In genomic region chr12:25300804-25301390, GRCm38 (mm10) we compare ENCODE assay signal across 15 mouse cellular contexts.
A peak's percentile ranks its signal among the peaks of the same experiment; 100 is the strongest.
DNase-seq lines count a peak whose midpoint lies in the region; ATAC-seq and TF ChIP-seq lines count a peak whose summit lies in the region.
"Had no signal": no experiment of that assay in that cellular context is flagged by ENCODE, and none has a peak within 500 bp of the region (broad histone marks: within the 10 kb centered on the region; RNA-seq: fewer than 3 reads in every experiment).

No protein-coding gene starts in this region.

- H3K4me1 ChIP-seq in kidney, embryonic 16.5 days (ENCODE audit: insufficient read depth, low read length): peaks cover 49% of the 10 kb centered on the region
- peaks cover 22% of the 10 kb centered on the region for H3K4me1 ChIP-seq in liver, postnatal 0 days (ENCODE audit: insufficient read depth)
- no peaks in the 10 kb centered on the region for H3K4me1 ChIP-seq in hindbrain, embryonic 11.5 days (replicated peaks; ENCODE audit: control insufficient read depth, insufficient read depth, low read length)
- H3K4me1 ChIP-seq: embryonic facial prominence, embryonic 12.5 days had no signal

- TF ChIP-seq EP300 in liver, postnatal 0 days (IDR thresholded peaks at IDR 0.05; ENCODE audit: low read depth): 0 out of 2 replicates have a peak, but pooled peaks have one; percentile 15

- no peak overlapping the region for H3K4me2 ChIP-seq in kidney, embryonic 16.5 days (replicated peaks; ENCODE audit: low read depth, low read length)
- H3K4me2 ChIP-seq in liver, postnatal 0 days (ENCODE audit: low read depth, low read length): no peak overlapping the region
- no peak overlapping the region for H3K4me2 ChIP-seq in hindbrain, embryonic 11.5 days (replicated peaks; ENCODE audit: low read depth, low read length)
- H3K4me2 ChIP-seq: embryonic facial prominence, embryonic 12.5 days; forebrain, embryonic 12.5 days; liver, embryonic 15.5 days; neural tube, embryonic 12.5 days had no signal

- TF ChIP-seq CTCF in liver, postnatal 0 days (IDR thresholded peaks at IDR 0.05; ENCODE audit: low read depth): no peak

- H3K36me3 ChIP-seq in kidney, embryonic 16.5 days (ENCODE audit: insufficient read depth, low read length): no peaks in the 10 kb centered on the region
- H3K36me3 ChIP-seq in liver, postnatal 0 days (replicated peaks; ENCODE audit: insufficient read depth, low read length): no peaks in the 10 kb centered on the region
- H3K36me3 ChIP-seq in hindbrain, embryonic 11.5 days (ENCODE audit: control insufficient read depth, insufficient read depth, low read length): no peaks in the 10 kb centered on the region
- H3K36me3 ChIP-seq: embryonic facial prominence, embryonic 12.5 days; forebrain, embryonic 12.5 days; liver, embryonic 15.5 days; neural tube, embryonic 12.5 days had no signal

- no peaks in the 10 kb centered on the region for H3K9me3 ChIP-seq in kidney, embryonic 16.5 days (ENCODE audit: low read length)
- no peaks in the 10 kb centered on the region for H3K9me3 ChIP-seq in liver, postnatal 0 days (ENCODE audit: low read length)
- H3K9me3 ChIP-seq in hindbrain, embryonic 11.5 days (ENCODE audit: control insufficient read depth, low read length): no peaks in the 10 kb centered on the region
- H3K9me3 ChIP-seq: embryonic facial prominence, embryonic 12.5 days; forebrain, embryonic 12.5 days; liver, embryonic 15.5 days; neural tube, embryonic 12.5 days had no signal

- H3K27ac ChIP-seq in kidney, embryonic 16.5 days (ENCODE audit: low read length): no peak overlapping the region
- H3K27ac ChIP-seq in liver, postnatal 0 days (ENCODE audit: low read depth): peak overlapping the region; percentile 59
- no peak overlapping the region for H3K27ac ChIP-seq in hindbrain, embryonic 11.5 days (ENCODE audit: low read depth, low read length)
- H3K27ac ChIP-seq: embryonic facial prominence, embryonic 12.5 days; forebrain, embryonic 12.5 days; liver, embryonic 15.5 days; neural tube, embryonic 12.5 days; stomach, postnatal 0 days had no signal

- peak; percentile 32; the same call in 1 of the 2 replicates for ATAC-seq in kidney, embryonic 16.5 days (ENCODE audit: low FRiP score, low TSS enrichment)
- peak; percentile 21; the same call in 1 of the 2 replicates for ATAC-seq in liver, postnatal 0 days
- ATAC-seq in hindbrain, embryonic 11.5 days (ENCODE audit: low FRiP score): no peak
- ATAC-seq: Patski had no signal

- 21% methylated on average over 9 of the region's 9 CpGs for WGBS in kidney, embryonic 16.5 days
- 33% methylated on average over 9 of the region's 9 CpGs for WGBS in liver, postnatal 0 days (ENCODE audit: insufficient replicate concordance)
- 68% methylated on average over 9 of the region's 9 CpGs for WGBS in hindbrain, embryonic 11.5 days

- no peak for DNase-seq in kidney, adult 9 months
- peak; percentile 37 for DNase-seq in testis, postnatal 10 days (ENCODE audit: low spot score)
- no peak for DNase-seq in testis, postnatal 14 days (ENCODE audit: low spot score)
- DNase-seq in liver, postnatal 0 days: peak; percentile 20
- DNase-seq in hindbrain, embryonic 11.5 days (ENCODE audit: low spot score): no peak
- no peak for DNase-seq in c-Kit-positive CD71-positive TER-119-positive erythroid progenitor cells, embryonic 14.5 days (ENCODE audit: low spot score)
- DNase-seq: cerebellum, postnatal 14 days; midbrain, embryonic 14.5 days had no signal

- H3K9ac ChIP-seq in kidney, embryonic 16.5 days (replicated peaks; ENCODE audit: low read length): no peak overlapping the region
- no peak overlapping the region for H3K9ac ChIP-seq in liver, postnatal 0 days (replicated peaks)
- H3K9ac ChIP-seq in hindbrain, embryonic 11.5 days (ENCODE audit: low read depth, low read length): no peak overlapping the region
- H3K9ac ChIP-seq: embryonic facial prominence, embryonic 12.5 days; forebrain, embryonic 12.5 days; liver, embryonic 15.5 days; neural tube, embryonic 12.5 days had no signal

- H3K4me3 ChIP-seq in kidney, embryonic 16.5 days (ENCODE audit: low read length): no peak overlapping the region
- H3K4me3 ChIP-seq in liver, postnatal 0 days (ENCODE audit: low read depth, low read length): no peak overlapping the region
- H3K4me3 ChIP-seq in hindbrain, embryonic 11.5 days (ENCODE audit: low read depth, low read length): no peak overlapping the region
- H3K4me3 ChIP-seq: embryonic facial prominence, embryonic 12.5 days; forebrain, embryonic 12.5 days; liver, embryonic 15.5 days; neural tube, embryonic 12.5 days had no signal

- no peaks in the 10 kb centered on the region for H3K27me3 ChIP-seq in kidney, embryonic 16.5 days (ENCODE audit: insufficient read depth, low read length)
- H3K27me3 ChIP-seq in liver, postnatal 0 days (ENCODE audit: insufficient read depth, low read length): no peaks in the 10 kb centered on the region
- H3K27me3 ChIP-seq in hindbrain, embryonic 11.5 days (ENCODE audit: control insufficient read depth, insufficient read depth, low read length): no peaks in the 10 kb centered on the region
- H3K27me3 ChIP-seq: embryonic facial prominence, embryonic 12.5 days; liver, embryonic 15.5 days; neural tube, embryonic 12.5 days; Patski had no signal

Comparison
In these comparisons a context has a peak if more than half of its experiments do, and no peak if none do; other contexts are left out.
1. DNase-seq: peak in testis, postnatal 10 days (single experiment) and liver, postnatal 0 days (single experiment); none in kidney, adult 9 months (single experiment), testis, postnatal 14 days (single experiment), hindbrain, embryonic 11.5 days (single experiment) and c-Kit-positive CD71-positive TER-119-positive erythroid progenitor cells, embryonic 14.5 days (single experiment).